Mouse (Mus musculus) B cell, adult 67 days (primary cell): ENCODE results near the gene Syncrip. TPM values are rescaled to one million over a fixed set of nuclear protein-coding genes. Genes with fewer than 3 reads are reported as not detected.

ENCODE experiments used
- total RNA-seq, 2 experiments: library from RNA; stranded (reverse); gene quantifications; 4 replicates each; pipeline ENCODE4 v1.2.4; 2023

Gene Syncrip
- 100 to 1,000 TPM; 107 to 118 TPM for total RNA-seq

GRCm38 (mm10) chr9:88482230-88482828 lies at the start of gene Syncrip:
TSS of gene Syncrip (minus strand) at chr9:88482574.

DNA sequence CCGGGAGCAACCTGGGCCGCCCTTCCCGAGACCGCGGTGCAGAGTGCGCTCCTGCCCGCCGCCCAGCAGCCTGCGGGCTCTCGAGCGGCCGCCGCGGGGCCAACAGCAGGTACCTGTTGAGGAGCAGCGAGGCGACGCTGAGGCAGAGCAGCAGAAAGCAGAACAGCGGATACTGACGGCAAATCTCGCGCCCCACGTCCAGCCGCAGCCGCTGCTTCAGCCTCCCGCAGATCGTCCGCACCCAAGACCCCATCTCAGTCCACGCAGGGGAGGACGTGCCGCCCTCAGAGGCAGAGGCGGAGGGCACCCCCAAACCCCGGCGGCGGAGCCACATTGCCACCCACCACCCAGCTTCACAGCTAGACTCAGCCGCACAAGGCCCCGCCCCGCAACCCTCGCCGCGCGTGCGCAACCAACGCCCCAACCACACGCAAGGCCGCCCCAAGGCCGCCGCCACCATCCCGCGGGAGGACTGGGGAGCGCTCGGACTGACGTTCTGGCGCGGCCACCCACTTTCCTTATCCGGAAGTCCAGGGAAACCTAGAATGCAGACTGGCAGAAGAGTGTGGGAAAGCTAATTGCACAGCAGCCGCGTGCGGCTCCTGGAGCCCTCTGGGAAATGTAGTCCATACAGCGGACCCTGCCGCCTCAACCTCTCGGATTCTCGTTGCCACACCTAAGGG lies 43.7 kb downstream of the Syncrip start, which contains the start of gene Snx14:
Gene Snx14 (minus strand): TSS at position 404 of the 683 bp plus-strand sequence.

Other genes with a start within 250 kb of the Syncrip start
- 10 to 100 TPM in 1 of 2 experiments, 1 to 10 TPM in 1; 6.6 to 13.1 TPM for gene Nt5e, start 155.4 kb downstream of the Syncrip start, total RNA-seq
- gene Snx14, start 43.6 kb downstream of the Syncrip start, total RNA-seq, result 10 to 100 TPM; 28.2 to 32.7 TPM
- gene Gm20537, start 26.0 kb downstream of the Syncrip start, total RNA-seq, result 1 to 10 TPM in 1 of 2 experiments, not detected in 1; 2.0 TPM
- 10 to 100 TPM in 1 of 2 experiments, 1 to 10 TPM in 1; 9.5 to 11.1 TPM for gene Zfp949, start 65.4 kb upstream of the Syncrip start, total RNA-seq
- gene Trim43a, start 98.3 kb upstream of the Syncrip start, total RNA-seq, result under 1 TPM in 1 of 2 experiments, not detected in 1; 0.27 TPM
- gene Mthfsl, start 237.7 kb upstream of the Syncrip start, total RNA-seq, result 10 to 100 TPM; 69.9 to 70.2 TPM
- gene Bcl2a1d, start 249.3 kb upstream of the Syncrip start, total RNA-seq, result 10 to 100 TPM; 33.4 to 50.4 TPM